Mouse (Mus musculus) cerebellum, adult 8-10 months (tissue): ENCODE results near the gene Vmn1r170.
"Not testable (repeated sequence)": the region's sequence is repeated elsewhere in the genome, so short reads cannot be mapped to it uniquely, and the experiment has no call there.

Experiments
- DNase-seq: peaks from one replicate; pipeline ENCODE4 v3.0.0; 2022

Vmn1r170 gene

DNA sequence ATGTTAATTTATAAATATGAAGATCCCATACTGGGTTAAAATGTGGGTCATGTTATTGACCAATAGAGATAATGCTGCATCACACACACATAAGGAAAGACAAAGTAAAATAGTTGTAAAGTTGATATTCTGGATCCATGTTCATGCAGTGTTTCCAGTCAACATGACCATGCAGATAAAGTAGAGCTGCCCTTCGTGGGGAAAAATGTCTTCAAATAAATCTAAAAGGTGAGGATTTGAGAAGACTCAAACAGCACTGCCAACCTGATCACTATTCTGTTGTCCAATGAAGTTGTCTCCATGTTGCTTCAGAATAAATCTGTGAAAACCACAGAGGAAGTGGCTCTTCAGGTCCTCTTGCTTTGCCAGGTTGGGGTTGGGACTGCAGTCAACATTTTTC lies at the start of gene Vmn1r170:
Gene Vmn1r170 (plus strand): TSS at position 301 of the 400 bp plus-strand sequence.
- not testable (repeated sequence) for DNase-seq

GRCm38 (mm10) chr7:23575226-23575625 lies 30.7 kb upstream of the Vmn1r170 start, which contains the start of gene Vmn1r169:
Vmn1r169 (plus strand) TSS chr7:23575526.
- DNase-seq: not testable (repeated sequence)

GRCm38 (mm10) chr7:23630422-23630821 lies 24.4 kb downstream of the Vmn1r170 start, which contains the start of gene Vmn1r171:
Vmn1r171 (plus strand) TSS chr7:23630722.
- no peak for DNase-seq
